Mouse (Mus musculus) embryonic facial prominence, embryonic 11.5 days (tissue): ENCODE measurements around the gene Gpr101. TPM values are rescaled to one million over a fixed set of nuclear protein-coding genes. Genes with fewer than 3 reads are reported as not detected.

Source experiments
- ATAC-seq: fragments of 200-750 bp; cut with Nextera tagmentation; replicated peaks from 2 replicates; pipeline ENCODE4 v1.8.0; 2017; ENCODE audit warnings: low read depth; ENCODE audit not compliant: insufficient number of reproducible peaks, low FRiP score, low TSS enrichment
- DNase-seq: peaks from one replicate; pipeline ENCODE4 v3.0.0-alpha.2; 2015; ENCODE audit warnings: low spot score
- H3K27ac ChIP-seq: fragments of 300-500 bp; sonication (generic); replicated peaks from 2 replicates; pipeline ENCODE4 v1.5.1; 2014; ENCODE audit warnings: mild to moderate bottlenecking, low read depth, low read length, control low read depth
- H3K27me3 ChIP-seq: fragments of 300-500 bp; sonication (generic); 2 replicates; pipeline ENCODE4 v1.6.1; 2014; ENCODE audit warnings: mild to moderate bottlenecking, low read length, moderate library complexity, mixed read lengths; ENCODE audit not compliant: control insufficient read depth, insufficient read depth
- H3K36me3 ChIP-seq: fragments of 300-500 bp; sonication (generic); replicated peaks from 2 replicates; pipeline ENCODE4 v1.6.1; 2014; ENCODE audit warnings: low read depth, mild to moderate bottlenecking, low read length, moderate library complexity, mixed read lengths; ENCODE audit not compliant: control insufficient read depth, insufficient read depth
- H3K4me1 ChIP-seq: fragments of 300-500 bp; sonication (generic); 2 replicates; pipeline ENCODE4 v1.6.1; 2014; ENCODE audit warnings: low read length, mixed read lengths; ENCODE audit not compliant: control insufficient read depth, insufficient read depth
- H3K4me2 ChIP-seq: fragments of 300-500 bp; sonication (generic); 2 replicates; pipeline ENCODE4 v1.6.1; 2014; ENCODE audit warnings: low read depth, mild to moderate bottlenecking, control low read depth, low read length, moderate library complexity
- H3K4me3 ChIP-seq: fragments of 300-500 bp; sonication (generic); 2 replicates; pipeline ENCODE4 v1.5.1; 2014; ENCODE audit warnings: low read depth, low read length, control low read depth
- H3K9ac ChIP-seq: fragments of 300-500 bp; sonication (generic); replicated peaks from 2 replicates; pipeline ENCODE4 v1.6.1; 2014; ENCODE audit warnings: mild to moderate bottlenecking, control low read depth, low read length
- H3K9me3 ChIP-seq: fragments of 300-500 bp; sonication (generic); replicated peaks from 2 replicates; pipeline ENCODE4 v1.6.1; 2016; ENCODE audit warnings: mild to moderate bottlenecking, low read length, inconsistent platforms, mixed read lengths; ENCODE audit not compliant: control insufficient read depth
- WGBS: fragments of 180-500 bp; shearing (Covaris S2); extraction: QIAGEN DNeasy Blood & Tissue Kit; methylation state at CpG from one replicate; pipeline ENCODE4 v1.1.7; 2014; 5-methylcytosine and 5-hydroxymethylcytosine counted together
- polyA plus RNA-seq: library from polyadenylated mRNA; unstranded; fragments of >200 nt; fragmentation: Nextera tagmentation; extraction: Ambion mirVana; gene quantifications from 2 replicates; pipeline ENCODE4 v1.2.1, GENCODE M21; 2014

Gene Gpr101
- 0.04 TPM in 1 of 2 replicates, not detected in the other for polyA plus RNA-seq

- Histone ChIP-seq H3K9ac (no peak within 1 kb of the TSS), H3K36me3 (no peaks in the 10 kb centered on the region), H3K4me1 (no peaks in the 10 kb centered on the region), H3K9me3 (no peaks in the 10 kb centered on the region), H3K4me2 (peak within 1 kb of the TSS; percentile 43), H3K27me3 (peaks cover 7% of the 10 kb centered on the region; the same call in 1 of the 2 replicates), H3K27ac (no peak within 1 kb of the TSS), H3K4me3 (peak within 1 kb of the TSS; percentile 19)
- 0 out of 2 replicates have a peak, but pooled peaks have one; percentile 59 for ATAC-seq
- 19% methylated on average over 19 of the region's 28 CpGs for WGBS
- DNase-seq = peak; percentile 9
Observed at GRCm38 (mm10) chrX:57503634-57504033, at the start of gene Gpr101. Gene Gpr101 (minus strand): TSS chrX:57503757.

GRCm38 (mm10) chrX:57521117-57522095 is 17.8 kb upstream of the Gpr101 start:
- DNase-seq (peak; percentile 29), ATAC-seq (no peak)
- no peaks in the 10 kb centered on the region for H3K4me1 ChIP-seq
- H3K4me3 ChIP-seq = no peak overlapping the region
- H3K36me3 ChIP-seq = no peaks in the 10 kb centered on the region
- H3K9me3 ChIP-seq = no peaks in the 10 kb centered on the region
- H3K4me2 ChIP-seq = no peak overlapping the region; the same call in 1 of the 2 replicates
- H3K27ac ChIP-seq = no peak overlapping the region
- no peak overlapping the region for H3K9ac ChIP-seq
- no peaks in the 10 kb centered on the region for H3K27me3 ChIP-seq
- WGBS = 35% methylated on average over 28 of the region's 28 CpGs

- no peak for ATAC-seq
- no peak for DNase-seq
- WGBS = 93% methylated on average over 1 of the region's 1 CpGs
- H3K9ac ChIP-seq = no peak overlapping the region
- H3K4me2 ChIP-seq = no peak overlapping the region
- no peaks in the 10 kb centered on the region for H3K9me3 ChIP-seq
- H3K27ac ChIP-seq = no peak overlapping the region
- H3K27me3 ChIP-seq = peaks cover 7% of the 10 kb centered on the region; the same call in 1 of the 2 replicates
- H3K36me3 ChIP-seq = no peaks in the 10 kb centered on the region
- no peak overlapping the region for H3K4me3 ChIP-seq
- no peaks in the 10 kb centered on the region for H3K4me1 ChIP-seq
Observed at GRCm38 (mm10) chrX:57506247-57506646, 2.7 kb upstream of the Gpr101 start.

Other genes with a start within 250 kb of the Gpr101 start
- gene Arhgef6, start 165.0 kb downstream of the Gpr101 start, polyA plus RNA-seq = 7.2 and 7.3 TPM in 2 replicates
- gene Rbmx, start 110.7 kb downstream of the Gpr101 start, polyA plus RNA-seq = 208 and 237 TPM in 2 replicates
- gene Gm364, start 94.6 kb downstream of the Gpr101 start, polyA plus RNA-seq = not detected in 2 replicates